Mouse (Mus musculus) ES-E14 (cell line): ENCODE data around the gene Olfr713.

Source experiments
- CHD2 ChIP-seq: IDR thresholded peaks from 2 replicates; pipeline ENCODE4 v1.6.1; 2014; ENCODE audit warnings: mild to moderate bottlenecking, low read depth, low read length, inconsistent platforms
- HCFC1 ChIP-seq: IDR thresholded peaks from 2 replicates; pipeline ENCODE4 v1.6.1; 2012; ENCODE audit warnings: low read length, inconsistent platforms, borderline replicate concordance; ENCODE audit not compliant: insufficient read depth
- MAFK ChIP-seq: IDR thresholded peaks from 2 replicates; pipeline ENCODE4 v1.6.1; 2014; ENCODE audit warnings: mild to moderate bottlenecking, low read depth, low read length, inconsistent platforms; ENCODE audit not compliant: insufficient read depth
- ZC3H11A ChIP-seq: IDR thresholded peaks from 2 replicates; pipeline ENCODE4 v1.6.1; 2012; ENCODE audit warnings: low read depth, mild to moderate bottlenecking, inconsistent platforms, low read length, borderline replicate concordance
- ZNF384 ChIP-seq: IDR thresholded peaks from 2 replicates; pipeline ENCODE4 v1.6.1; 2012; ENCODE audit warnings: low read depth, low read length, inconsistent platforms

DNA sequence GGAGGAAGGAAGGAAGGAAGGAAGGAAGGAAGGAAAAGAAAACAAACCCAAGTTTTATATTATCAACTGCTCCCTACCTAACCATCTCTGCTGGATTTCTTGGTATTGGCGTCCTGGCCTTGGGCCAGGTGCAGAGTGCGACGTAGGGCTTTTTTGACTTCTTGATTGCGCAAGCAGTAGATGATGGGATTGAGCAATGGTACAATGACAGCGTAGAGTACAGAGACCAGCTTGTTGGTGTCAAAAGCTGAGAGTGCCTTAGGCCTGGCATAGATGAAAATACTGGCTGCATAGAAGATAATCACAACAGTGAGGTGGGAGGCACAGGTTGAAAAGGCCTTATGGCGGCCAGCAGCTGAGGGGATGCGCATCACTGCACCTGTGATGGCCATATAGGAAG lies 30.2 kb upstream of the Olfr713 start:
- TF ChIP-seq CHD2 (no peak), HCFC1 (no peak), ZC3H11A (no peak), MAFK (no peak), ZNF384 (no peak)
